Mouse (Mus musculus) cerebellum, postnatal 4 days (tissue): ENCODE data around the gene Oprd1.

Experiments
- DNase-seq, 2 experiments: peaks; one replicate each; pipeline ENCODE4 v3.0.0; 2022; ENCODE audit warnings: low spot score in 2 of 2, mixed read lengths in 1 of 2

Oprd1 gene

GRCm38 (mm10) chr4:132133920-132134319 lies 10.4 kb downstream of the Oprd1 start:
- no peak for DNase-seq

- no peak for DNase-seq
Observed at GRCm38 (mm10) chr4:132133381-132133780, 10.9 kb downstream of the Oprd1 start.

DNA sequence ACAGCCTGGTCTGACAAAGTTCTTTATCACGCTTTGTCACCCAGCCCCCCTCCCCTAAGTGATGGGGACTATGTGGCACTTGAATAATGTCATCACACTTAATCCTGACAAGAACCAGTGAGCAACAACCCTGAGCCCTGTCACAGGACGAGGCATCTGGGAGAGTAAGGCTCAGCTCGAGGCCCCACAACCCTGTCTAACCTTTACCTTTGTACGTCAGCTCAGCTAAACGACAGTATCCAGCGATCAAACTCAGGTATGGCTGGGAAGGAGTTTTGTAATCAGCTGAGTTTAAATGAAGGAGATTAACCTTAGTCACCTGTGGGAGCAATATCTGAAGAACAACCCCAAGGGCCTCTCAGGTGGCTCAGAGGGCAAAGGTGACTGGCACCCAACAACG lies 12.0 kb downstream of the Oprd1 start:
- DNase-seq: no peak

DNA sequence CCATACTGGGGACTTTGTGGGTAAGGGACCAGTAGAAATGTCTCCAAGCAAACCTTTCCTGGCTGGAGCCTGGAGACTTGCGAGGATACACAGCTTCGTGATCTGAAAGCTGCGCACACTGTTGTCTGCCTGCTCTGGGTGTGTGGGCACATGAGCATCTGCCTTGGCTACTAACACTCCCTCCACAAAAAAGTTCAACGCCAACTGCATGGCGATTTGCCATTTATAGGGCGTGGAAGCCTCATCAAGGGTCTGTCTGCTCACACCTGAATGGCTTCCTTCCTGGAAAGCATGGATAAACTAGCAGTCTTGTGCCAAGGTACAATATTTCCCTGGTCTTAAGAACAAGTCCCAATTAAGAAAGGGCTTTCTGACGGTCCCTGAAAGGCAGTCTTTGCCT lies 12.5 kb downstream of the Oprd1 start:
- no peak for DNase-seq

- DNase-seq: no peak
Observed at GRCm38 (mm10) chr4:132131116-132131515, 13.2 kb downstream of the Oprd1 start.

DNA sequence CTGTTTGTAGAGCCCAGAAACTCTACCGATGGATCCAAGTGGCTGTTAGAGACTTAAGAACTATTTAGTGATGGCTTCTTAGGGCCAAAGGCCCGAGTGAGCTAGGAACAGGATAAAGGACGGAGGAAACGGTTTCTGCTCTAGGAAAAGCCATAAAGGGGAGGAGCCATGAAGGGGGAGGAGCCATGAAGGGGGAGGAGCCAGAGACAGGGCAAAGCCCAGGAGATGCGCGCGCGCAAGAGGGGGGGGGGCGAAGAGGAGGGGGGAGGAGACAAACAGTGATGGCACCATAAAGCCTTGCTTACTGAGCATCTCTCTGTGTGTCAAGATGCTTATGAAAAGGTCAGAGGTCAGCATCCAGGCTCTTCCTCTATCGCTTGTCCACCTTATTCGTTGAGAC lies 13.6 kb downstream of the Oprd1 start:
- DNase-seq: no peak

DNA sequence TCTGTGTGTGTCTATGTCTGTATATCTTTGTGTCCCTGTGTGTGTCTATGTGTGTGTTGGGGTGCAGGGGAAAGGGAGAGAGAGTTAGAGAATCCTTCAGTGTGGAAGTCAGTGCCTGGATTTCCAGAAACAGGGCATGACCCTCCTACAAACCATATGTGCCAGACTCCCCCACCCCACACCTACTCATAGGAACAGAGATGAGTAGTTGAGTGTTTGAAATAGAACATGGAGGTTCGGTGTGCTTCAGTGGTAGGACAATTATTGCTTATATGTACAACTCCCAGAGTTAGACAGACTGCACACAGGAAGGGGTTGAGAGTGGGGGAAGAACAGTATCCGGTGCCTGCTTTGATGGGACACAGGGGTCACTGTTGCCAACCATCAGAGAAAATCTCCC lies 14.2 kb downstream of the Oprd1 start:
- no peak for DNase-seq

GRCm38 (mm10) chr4:132128997-132129636 lies 15.2 kb downstream of the Oprd1 start:
- DNase-seq: peak in 1 of 2 experiments; percentile 9

- DNase-seq: no peak
Observed at GRCm38 (mm10) chr4:132127091-132127490, 17.2 kb downstream of the Oprd1 start.

- no peak for DNase-seq
Observed at GRCm38 (mm10) chr4:132123166-132123565, 21.1 kb downstream of the Oprd1 start.

- no peak for DNase-seq
Observed at GRCm38 (mm10) chr4:132121674-132122073, 22.6 kb downstream of the Oprd1 start.

DNA sequence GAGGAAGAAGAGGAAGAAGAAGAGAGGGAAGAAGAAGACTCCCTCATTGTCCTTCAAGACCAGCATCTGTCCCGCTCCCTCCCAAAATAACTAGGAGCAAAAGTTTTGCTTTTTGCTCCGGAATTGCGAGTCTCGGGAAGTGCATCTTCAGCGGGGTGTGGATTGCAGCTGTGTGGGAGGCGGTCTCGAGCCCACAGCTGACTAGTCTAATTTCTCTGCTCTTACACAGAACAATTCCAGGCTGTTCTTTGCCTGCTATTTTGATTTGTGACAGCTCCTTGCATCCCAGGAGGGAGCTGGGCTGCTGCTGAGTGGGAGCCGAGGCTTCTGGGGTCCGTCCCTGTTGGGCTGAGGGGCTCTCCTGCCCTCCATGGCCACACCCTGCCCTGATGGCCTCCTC lies 24.7 kb downstream of the Oprd1 start:
- DNase-seq: no peak

- no peak for DNase-seq
Observed at GRCm38 (mm10) chr4:132116315-132116714, 28.0 kb downstream of the Oprd1 start.

DNA sequence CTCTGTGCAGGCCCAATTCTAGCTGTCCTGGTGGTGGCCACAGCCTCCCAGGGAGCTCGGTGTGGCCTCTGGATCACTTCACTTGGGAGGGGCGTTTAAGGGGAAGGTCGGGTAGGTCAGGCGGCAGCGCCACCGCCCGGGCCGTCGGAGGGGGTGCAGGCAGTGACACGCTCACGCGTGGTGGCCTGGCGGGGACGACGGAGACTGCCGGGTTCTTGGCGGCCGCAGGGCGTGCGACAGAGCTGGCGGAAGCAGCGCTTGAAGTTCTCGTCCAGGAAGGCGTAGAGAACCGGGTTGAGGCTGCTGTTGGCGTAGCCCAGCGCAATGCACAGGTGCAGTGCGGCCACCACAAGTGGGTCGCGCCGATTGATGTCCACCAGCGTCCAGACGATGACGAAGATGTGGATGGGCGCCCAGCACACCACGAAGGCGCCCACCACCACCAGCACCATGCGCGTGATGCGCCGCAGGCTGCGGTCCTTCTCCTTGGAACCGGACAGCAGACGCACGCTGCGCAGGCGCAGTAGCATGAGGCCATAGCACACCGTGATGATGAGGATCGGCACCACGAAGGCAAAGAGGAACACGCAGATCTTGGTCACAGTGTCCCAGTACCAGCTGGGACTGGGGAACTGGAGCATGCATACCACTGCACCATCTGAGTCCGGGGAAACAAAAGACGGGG lies 30.7 kb downstream of the Oprd1 start:
- peak in 1 of 2 experiments; percentile 10 for DNase-seq

DNA sequence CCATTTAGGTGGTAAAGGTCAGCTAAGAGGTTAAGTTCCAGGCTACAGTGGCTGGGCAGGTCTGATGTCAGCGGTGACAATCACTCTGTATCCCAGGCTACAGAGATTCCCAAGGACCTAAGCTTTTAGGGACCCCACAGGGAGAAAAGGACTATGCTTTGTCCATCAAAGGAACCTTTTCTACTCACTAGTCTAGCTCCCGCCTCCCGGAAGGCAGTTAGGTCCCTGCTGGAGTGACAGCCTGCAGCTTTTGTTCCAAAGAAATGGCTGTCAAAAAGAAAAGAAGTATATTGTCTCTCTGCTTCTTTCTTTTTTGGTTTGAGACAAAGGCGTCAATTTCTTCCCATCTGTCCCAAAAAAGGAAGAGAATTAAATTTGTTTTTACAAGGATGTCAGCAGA lies 33.1 kb downstream of the Oprd1 start:
- DNase-seq: no peak

DNA sequence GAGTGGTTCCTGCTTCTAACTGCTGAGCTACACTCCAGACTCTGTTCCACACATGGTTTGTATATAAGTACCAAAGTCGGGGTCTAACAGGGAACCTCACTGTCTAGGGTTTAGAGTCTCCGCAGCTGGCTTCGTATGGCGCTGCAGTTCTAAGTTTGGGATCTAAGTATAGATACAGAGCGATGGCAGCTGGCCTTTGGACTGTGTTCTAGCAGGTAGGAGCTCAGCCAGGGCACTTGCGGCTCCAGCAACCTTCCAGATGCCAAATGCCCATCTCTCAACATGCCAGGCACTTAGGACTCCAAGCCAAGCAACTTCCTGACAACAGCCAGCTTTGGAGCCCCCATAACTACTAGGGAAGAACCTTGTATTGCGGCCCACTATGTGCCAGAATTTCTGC lies 36.1 kb downstream of the Oprd1 start:
- no peak for DNase-seq

DNA sequence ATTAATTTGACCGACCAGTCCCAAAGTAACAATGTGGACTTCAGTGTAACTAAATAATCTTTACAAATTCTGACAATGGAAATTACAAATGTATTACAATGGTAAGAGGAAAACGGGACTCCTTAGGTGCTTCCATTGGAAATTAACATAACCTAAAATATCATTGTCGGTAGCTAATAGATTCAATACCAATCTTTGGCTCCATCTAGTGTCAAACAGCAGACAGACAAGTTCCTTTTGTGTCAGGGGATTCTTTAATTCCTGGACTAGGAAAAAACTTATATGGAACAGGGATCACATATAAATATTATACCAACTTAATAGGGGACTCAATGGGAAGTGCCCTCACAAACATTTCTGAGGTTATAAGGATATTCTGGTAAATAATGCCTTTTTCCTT lies 43.1 kb downstream of the Oprd1 start:
- no peak for DNase-seq

GRCm38 (mm10) chr4:132099548-132099947 lies 44.7 kb downstream of the Oprd1 start:
- no peak for DNase-seq

DNA sequence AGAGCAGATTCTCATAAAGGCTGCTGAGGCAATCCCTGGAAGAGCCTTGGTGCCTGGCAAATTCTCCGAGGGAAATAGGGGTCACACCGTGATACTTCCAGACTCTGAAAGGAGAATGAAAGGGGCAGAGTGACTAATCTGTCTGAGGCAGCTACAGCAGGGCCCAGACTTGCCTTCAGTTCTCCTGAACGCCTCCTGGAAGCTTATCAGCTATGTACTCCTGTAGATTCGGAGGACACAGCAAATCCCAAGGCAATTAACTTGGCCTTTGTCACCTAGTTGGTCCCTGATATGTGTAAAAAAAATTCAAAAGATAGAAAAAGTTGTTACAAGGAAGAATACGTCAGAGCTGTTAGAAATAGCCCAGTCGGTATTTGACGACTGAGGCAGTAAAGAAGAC lies 49.2 kb downstream of the Oprd1 start:
- no peak for DNase-seq

- DNase-seq: no peak
Observed at GRCm38 (mm10) chr4:132093928-132094327, 50.4 kb downstream of the Oprd1 start.

DNA sequence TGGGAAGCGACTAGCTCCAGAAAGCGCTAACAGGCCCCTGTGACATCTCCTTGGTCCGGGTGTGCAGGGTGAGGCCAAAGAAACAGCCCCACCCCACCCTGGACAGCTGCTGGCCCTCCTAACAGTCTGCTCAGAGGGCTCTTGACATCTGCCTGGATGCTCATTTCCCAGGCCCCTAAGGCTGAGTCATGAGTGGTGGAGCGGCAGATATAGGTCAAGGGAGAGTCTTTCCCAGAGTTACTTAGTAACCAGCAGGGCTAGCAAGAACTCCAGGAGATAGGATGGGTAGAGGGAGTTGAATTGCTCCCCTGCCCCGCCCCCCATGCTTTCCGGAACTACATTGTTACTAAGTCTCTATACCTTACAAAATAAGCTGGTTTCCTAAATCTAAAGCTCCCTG lies 51.1 kb downstream of the Oprd1 start:
- DNase-seq: no peak

DNA sequence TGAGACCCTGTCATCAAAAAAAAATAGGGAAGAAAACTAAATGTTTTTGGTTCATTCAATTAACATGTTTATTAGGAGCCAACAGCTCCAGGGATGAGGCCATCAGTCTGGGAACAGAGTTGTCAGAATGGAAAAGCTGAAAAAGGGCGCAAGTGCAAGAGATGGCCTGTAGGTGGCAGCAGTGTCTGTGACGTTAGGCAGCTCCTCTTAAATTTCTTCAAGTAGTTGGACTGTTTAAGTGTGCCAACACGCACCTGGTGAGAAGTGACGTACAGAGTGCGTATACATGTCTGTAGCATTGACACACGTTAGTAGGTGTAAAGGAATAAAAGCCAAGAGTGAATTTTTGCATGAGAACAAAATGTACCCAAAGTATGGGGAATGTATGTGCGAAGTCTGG lies 55.4 kb downstream of the Oprd1 start:
- DNase-seq: peak in 1 of 2 experiments; percentile 53

GRCm38 (mm10) chr4:132085114-132085513 lies 59.2 kb downstream of the Oprd1 start:
- no peak for DNase-seq
